Mouse (Mus musculus) forebrain, embryonic 13.5 days (tissue): ENCODE measurements around the gene Fkbp15. TPM values are rescaled to one million over a fixed set of nuclear protein-coding genes. Genes with fewer than 3 reads are reported as not detected.
A peak's percentile ranks its signal among the peaks of the same experiment; 100 is the strongest.

Experiments
- ATAC-seq: fragments of 200-750 bp; cut with Nextera tagmentation; 2 replicates; pipeline ENCODE4 v1.8.0; 2017
- H3K27ac ChIP-seq: fragments of 300-500 bp; sonication (generic); 2 replicates; pipeline ENCODE4 v1.5.1; 2015; ENCODE audit warnings: inconsistent platforms, mild to moderate bottlenecking, moderate library complexity
- H3K27me3 ChIP-seq: fragments of 300-500 bp; sonication (generic); 2 replicates; pipeline ENCODE4 v1.6.1; 2015; ENCODE audit warnings: mild to moderate bottlenecking, inconsistent platforms
- H3K36me3 ChIP-seq: fragments of 300-500 bp; sonication (generic); 2 replicates; pipeline ENCODE4 v1.6.1; 2015; ENCODE audit warnings: mild to moderate bottlenecking, inconsistent platforms; ENCODE audit not compliant: poor library complexity, severe bottlenecking
- H3K4me1 ChIP-seq: fragments of 300-500 bp; sonication (generic); 2 replicates; pipeline ENCODE4 v1.6.1; 2015; ENCODE audit warnings: inconsistent platforms
- H3K4me2 ChIP-seq: fragments of 300-500 bp; sonication (generic); 2 replicates; pipeline ENCODE4 v1.6.1; 2015; ENCODE audit warnings: inconsistent platforms, mild to moderate bottlenecking, moderate library complexity
- H3K4me3 ChIP-seq: fragments of 300-500 bp; sonication (generic); 2 replicates; pipeline ENCODE4 v1.5.1; 2015; ENCODE audit warnings: mild to moderate bottlenecking, inconsistent platforms
- H3K9ac ChIP-seq: fragments of 300-500 bp; sonication (generic); 2 replicates; pipeline ENCODE4 v1.6.1; 2015; ENCODE audit warnings: mild to moderate bottlenecking, inconsistent platforms
- H3K9me3 ChIP-seq: fragments of 300-500 bp; sonication (generic); replicated peaks from 2 replicates; pipeline ENCODE4 v1.6.1; 2016; ENCODE audit warnings: inconsistent platforms
- WGBS: fragments of 180-500 bp; shearing (Covaris S2); methylation state at CpG from one replicate; pipeline ENCODE4 v1.1.7; 2015; 5-methylcytosine and 5-hydroxymethylcytosine counted together
- polyA plus RNA-seq: library from polyadenylated mRNA; unstranded; fragments of >200 nt; fragmentation: Nextera tagmentation; extraction: Ambion mirVana; gene quantifications from 2 replicates; pipeline ENCODE4 v1.2.1, GENCODE M21; 2015

Gene Fkbp15
- 19.7 and 22.8 TPM in 2 replicates for polyA plus RNA-seq

GRCm38 (mm10) chr4:62360088-62360804, at the start of gene Fkbp15, which contains the start of gene Slc31a1:
Gene Fkbp15, minus strand, starts transcription at chr4:62360548.
Gene Slc31a1, plus strand, starts transcription at chr4:62360727.
- H3K9me3 ChIP-seq: no peaks in the 10 kb centered on the region
- H3K4me2 ChIP-seq: peak within 1 kb of the TSS; percentile 79
- ATAC-seq: peak; percentile 100
- peak within 1 kb of the TSS; percentile 76 for H3K4me3 ChIP-seq
- peak within 1 kb of the TSS; percentile 17; the same call in 1 of the 2 replicates for H3K27ac ChIP-seq
- under 1% methylated on average over 51 of the region's 51 CpGs for WGBS
- no peaks in the 10 kb centered on the region for H3K36me3 ChIP-seq
- no peaks in the 10 kb centered on the region for H3K27me3 ChIP-seq
- H3K9ac ChIP-seq: peak within 1 kb of the TSS; percentile 80
- peaks cover 28% of the 10 kb centered on the region for H3K4me1 ChIP-seq

GRCm38 (mm10) chr4:62409615-62410014, 49.3 kb upstream of the Fkbp15 start:
- Histone ChIP-seq H3K4me3 (peak overlapping the region; percentile 79), H3K27me3 (no peaks in the 10 kb centered on the region), H3K27ac (no peak overlapping the region), H3K4me1 (peaks cover 36% of the 10 kb centered on the region), H3K36me3 (peaks cover 40% of the 10 kb centered on the region), H3K4me2 (peak overlapping the region; percentile 79), H3K9me3 (no peaks in the 10 kb centered on the region), H3K9ac (peak overlapping the region; percentile 91)
- WGBS: 50% methylated on average over 6 of the region's 6 CpGs
- no peak for ATAC-seq

GRCm38 (mm10) chr4:62408601-62409282, 48.4 kb upstream of the Fkbp15 start, which contains the start of the genes Cdc26 and Prpf4:
Gene Cdc26, minus strand, starts transcription at chr4:62408642.
Gene Prpf4, plus strand, starts transcription at chr4:62408797.
- under 1% methylated on average over 39 of the region's 39 CpGs for WGBS
- H3K36me3 ChIP-seq: peaks cover 36% of the 10 kb centered on the region
- H3K9ac ChIP-seq: peak within 1 kb of the TSS; percentile 91
- peaks cover 39% of the 10 kb centered on the region for H3K4me1 ChIP-seq
- peak within 1 kb of the TSS; percentile 79 for H3K4me2 ChIP-seq
- H3K4me3 ChIP-seq: peak within 1 kb of the TSS; percentile 79
- ATAC-seq: peak; percentile 99
- H3K27ac ChIP-seq: peak within 1 kb of the TSS; percentile 76
- H3K27me3 ChIP-seq: no peaks in the 10 kb centered on the region
- H3K9me3 ChIP-seq: no peaks in the 10 kb centered on the region

GRCm38 (mm10) chr4:62407730-62408582, 47.6 kb upstream of the Fkbp15 start:
- Histone ChIP-seq H3K4me1 (peaks cover 39% of the 10 kb centered on the region), H3K4me3 (peak overlapping the region; percentile 79), H3K36me3 (peaks cover 32% of the 10 kb centered on the region), H3K4me2 (peak overlapping the region; percentile 79), H3K9ac (peak overlapping the region; percentile 79), H3K27me3 (no peaks in the 10 kb centered on the region), H3K9me3 (no peaks in the 10 kb centered on the region), H3K27ac (peak overlapping the region; percentile 76)
- peak; percentile 6 for ATAC-seq
- WGBS: under 1% methylated on average over 35 of the region's 35 CpGs

GRCm38 (mm10) chr4:62406133-62406532, 45.8 kb upstream of the Fkbp15 start:
- Histone ChIP-seq H3K4me2 (peak overlapping the region; percentile 24; the same call in 1 of the 2 replicates), H3K36me3 (peaks cover 30% of the 10 kb centered on the region)
- WGBS: 83% methylated on average over 4 of the region's 4 CpGs

GRCm38 (mm10) chr4:62398956-62399355, 38.6 kb upstream of the Fkbp15 start:
- Histone ChIP-seq H3K27me3 (no peaks in the 10 kb centered on the region), H3K9ac (no peak overlapping the region), H3K4me3 (no peak overlapping the region), H3K27ac (no peak overlapping the region), H3K4me1 (no peaks in the 10 kb centered on the region), H3K9me3 (no peaks in the 10 kb centered on the region), H3K36me3 (peaks cover 84% of the 10 kb centered on the region), H3K4me2 (no peak overlapping the region)
- 91% methylated on average over 3 of the region's 3 CpGs for WGBS
- no peak for ATAC-seq

More at GRCm38 (mm10) chr4:62406133-62406532, 45.8 kb upstream of the Fkbp15 start:
- no peak overlapping the region for H3K27ac ChIP-seq
- peaks cover 39% of the 10 kb centered on the region for H3K4me1 ChIP-seq
- no peak overlapping the region for H3K4me3 ChIP-seq
- ATAC-seq: no peak
- H3K27me3 ChIP-seq: no peaks in the 10 kb centered on the region
- no peak overlapping the region for H3K9ac ChIP-seq
- no peaks in the 10 kb centered on the region for H3K9me3 ChIP-seq

GRCm38 (mm10) chr4:62397616-62398365, 37.4 kb upstream of the Fkbp15 start:
- 93% methylated on average over 4 of the region's 4 CpGs for WGBS
- no peak for ATAC-seq
- no peak overlapping the region for H3K4me3 ChIP-seq
- no peak overlapping the region for H3K4me2 ChIP-seq
- H3K9ac ChIP-seq: no peak overlapping the region
- no peaks in the 10 kb centered on the region for H3K27me3 ChIP-seq
- no peaks in the 10 kb centered on the region for H3K9me3 ChIP-seq
- H3K36me3 ChIP-seq: peaks cover 89% of the 10 kb centered on the region
- H3K27ac ChIP-seq: no peak overlapping the region
- no peaks in the 10 kb centered on the region for H3K4me1 ChIP-seq

GRCm38 (mm10) chr4:62395806-62396205, 35.5 kb upstream of the Fkbp15 start:
- WGBS: 100% methylated on average over 1 of the region's 1 CpGs
- no peak for ATAC-seq

GRCm38 (mm10) chr4:62393459-62393858, 33.1 kb upstream of the Fkbp15 start:
- no peak overlapping the region for H3K4me2 ChIP-seq
- 32% methylated on average over 6 of the region's 6 CpGs for WGBS
- ATAC-seq: no peak
- peak overlapping the region; percentile 33; the same call in 1 of the 2 replicates for H3K27ac ChIP-seq
- no peak overlapping the region for H3K4me3 ChIP-seq
- H3K9ac ChIP-seq: no peak overlapping the region
- no peaks in the 10 kb centered on the region for H3K4me1 ChIP-seq
- H3K9me3 ChIP-seq: no peaks in the 10 kb centered on the region
- peaks cover 89% of the 10 kb centered on the region for H3K36me3 ChIP-seq
- H3K27me3 ChIP-seq: no peaks in the 10 kb centered on the region

More at GRCm38 (mm10) chr4:62395806-62396205, 35.5 kb upstream of the Fkbp15 start:
- Histone ChIP-seq H3K4me2 (no peak overlapping the region), H3K4me1 (no peaks in the 10 kb centered on the region), H3K27ac (no peak overlapping the region), H3K27me3 (no peaks in the 10 kb centered on the region), H3K4me3 (no peak overlapping the region), H3K9ac (no peak overlapping the region), H3K36me3 (peaks cover 89% of the 10 kb centered on the region), H3K9me3 (no peaks in the 10 kb centered on the region)

GRCm38 (mm10) chr4:62391892-62392291, 31.5 kb upstream of the Fkbp15 start:
- peaks cover 90% of the 10 kb centered on the region for H3K36me3 ChIP-seq
- H3K9me3 ChIP-seq: no peaks in the 10 kb centered on the region
- H3K4me3 ChIP-seq: no peak overlapping the region
- ATAC-seq: no peak
- H3K9ac ChIP-seq: no peak overlapping the region
- no peak overlapping the region for H3K4me2 ChIP-seq
- no peaks in the 10 kb centered on the region for H3K27me3 ChIP-seq
- H3K27ac ChIP-seq: no peak overlapping the region
- no peaks in the 10 kb centered on the region for H3K4me1 ChIP-seq
- WGBS: 87% methylated on average over 7 of the region's 7 CpGs
